Mouse (Mus musculus) lung, adult 2 months (tissue): ENCODE data around the gene Sap25. TPM values are rescaled to one million over a fixed set of nuclear protein-coding genes. Genes with fewer than 3 reads are reported as not detected.

Experiments used
- DNase-seq: peaks from one replicate; pipeline ENCODE4 v3.0.0; 2022
- H3K4me1 ChIP-seq: fragments of 200-500 bp; 2 replicates; pipeline ENCODE4 v1.6.1; 2011; ENCODE audit warnings: low read length; ENCODE audit not compliant: control insufficient read depth, insufficient read depth
- H3K4me3 ChIP-seq: fragments of 200-500 bp; replicated peaks from 2 replicates; pipeline ENCODE3; 2011; ENCODE audit warnings: low read depth, mild to moderate bottlenecking, control low read depth, low read length; ENCODE audit errors: extremely low read depth
- CTCF ChIP-seq: fragments of 200-500 bp; IDR thresholded peaks from 2 replicates; pipeline ENCODE4 v1.5.1; 2011; ENCODE audit warnings: mild to moderate bottlenecking, low read length, control low read depth; ENCODE audit not compliant: insufficient read depth
- POLR2A ChIP-seq: fragments of 200-500 bp; IDR thresholded peaks from 2 replicates; pipeline ENCODE4 v1.6.1; 2011; ENCODE audit warnings: low read depth, mild to moderate bottlenecking, control low read depth, low read length, borderline replicate concordance; ENCODE audit errors: extremely low read depth
- WGBS: fragments of 180-500 bp; shearing (Covaris S2); methylation state at CpG from one replicate; pipeline ENCODE4 v1.1.7; 2018; 5-methylcytosine and 5-hydroxymethylcytosine counted together
- polyA plus RNA-seq: library from polyadenylated mRNA; depleted of rRNA; stranded (reverse); fragments of >200 nt; gene quantifications from 2 replicates; pipeline ENCODE4 v1.2.3, GENCODE M21; 2012

Gene Sap25
- polyA plus RNA-seq, 1 experiment, result 162 TPM

GRCm38 (mm10) chr5:137623937-137624530, 17.1 kb upstream of the Sap25 start:
- no peaks in the 10 kb centered on the region for H3K4me1 ChIP-seq
- TF ChIP-seq CTCF, result no peak
- TF ChIP-seq POLR2A, result no peak
- WGBS, result 71% methylated on average over 11 of the region's 11 CpGs

GRCm38 (mm10) chr5:137627991-137628390, 13.1 kb upstream of the Sap25 start:
- DNase-seq, result no peak
- peaks cover 3% of the 10 kb centered on the region; the same call in 1 of the 2 replicates for H3K4me1 ChIP-seq
- peak overlapping the region; percentile 95 for H3K4me3 ChIP-seq
- TF ChIP-seq POLR2A (peak; percentile 9; the same call in 1 of the 2 replicates), CTCF (no peak)
- WGBS, result under 1% methylated on average over 9 of the region's 9 CpGs

More at GRCm38 (mm10) chr5:137623937-137624530, 17.1 kb upstream of the Sap25 start:
- DNase-seq, result no peak
- no peak overlapping the region for H3K4me3 ChIP-seq

GRCm38 (mm10) chr5:137628498-137629305, 12.4 kb upstream of the Sap25 start, which contains the start of the genes Fbxo24, Lrch4 and Gm20605:
Gene Fbxo24, minus strand, starts transcription at chr5:137629002.
Gene Lrch4, plus strand, starts transcription at chr5:137629121.
Gene Gm20605, plus strand, starts transcription at chr5:137629175.
- WGBS, result under 1% methylated on average over 46 of the region's 46 CpGs
- peak; percentile 96 for TF ChIP-seq POLR2A
- no peak for TF ChIP-seq CTCF
- Histone ChIP-seq H3K4me3 (peak within 1 kb of the TSS; percentile 95), H3K4me1 (peaks cover 3% of the 10 kb centered on the region; the same call in 1 of the 2 replicates)
- DNase-seq, result peak; percentile 96

GRCm38 (mm10) chr5:137629306-137629721, 11.8 kb upstream of the Sap25 start:
- peak overlapping the region; percentile 93 for H3K4me3 ChIP-seq
- DNase-seq, result peak; percentile 79
- H3K4me1 ChIP-seq, result peaks cover 3% of the 10 kb centered on the region; the same call in 1 of the 2 replicates
- WGBS, result under 1% methylated on average over 23 of the region's 23 CpGs
- TF ChIP-seq POLR2A, result no peak
- TF ChIP-seq CTCF, result no peak

GRCm38 (mm10) chr5:137629906-137630545, 11.1 kb upstream of the Sap25 start:
- DNase-seq, result peak; percentile 53
- 14% methylated on average over 6 of the region's 6 CpGs for WGBS
- Histone ChIP-seq H3K4me3 (peak overlapping the region; percentile 93), H3K4me1 (peaks cover 3% of the 10 kb centered on the region; the same call in 1 of the 2 replicates)
- TF ChIP-seq POLR2A (peak; percentile 55; the same call in 1 of the 2 replicates), CTCF (no peak)

- H3K4me1 ChIP-seq, result peaks cover 3% of the 10 kb centered on the region; the same call in 1 of the 2 replicates
- H3K4me3 ChIP-seq, result peak overlapping the region; percentile 24
- peak; percentile 38 for DNase-seq
- 7% methylated on average over 3 of the region's 3 CpGs for WGBS
- TF ChIP-seq CTCF (no peak), POLR2A (no peak)
Observed at GRCm38 (mm10) chr5:137630602-137631001, 10.5 kb upstream of the Sap25 start.

GRCm38 (mm10) chr5:137631171-137631570, 10.0 kb upstream of the Sap25 start:
- Histone ChIP-seq H3K4me3 (peak overlapping the region; percentile 24), H3K4me1 (peaks cover 3% of the 10 kb centered on the region; the same call in 1 of the 2 replicates)
- TF ChIP-seq CTCF (no peak), POLR2A (peak; percentile 22; the same call in 1 of the 2 replicates)
- DNase-seq, result no peak
- WGBS, result 18% methylated on average over 9 of the region's 9 CpGs

GRCm38 (mm10) chr5:137631591-137631990, 9.5 kb upstream of the Sap25 start:
- no peak for TF ChIP-seq POLR2A
- no peak for TF ChIP-seq CTCF
- DNase-seq, result no peak
- Histone ChIP-seq H3K4me3 (peak overlapping the region; percentile 24), H3K4me1 (peaks cover 3% of the 10 kb centered on the region; the same call in 1 of the 2 replicates)
- 21% methylated on average over 4 of the region's 4 CpGs for WGBS
